8 mouse cellular contexts compared by ENCODE assay signal in genomic region chr1:23255925-23256629, GRCm38 (mm10).
DNase-seq lines count a peak whose midpoint lies in the region; ATAC-seq and TF ChIP-seq lines count a peak whose summit lies in the region.

No protein-coding gene starts in this region.

- TF ChIP-seq CTCF in intestine, postnatal 0 days (IDR thresholded peaks at IDR 0.05; ENCODE audit: low read depth): no peak

- under 1% methylated on average over 54 of the region's 80 CpGs for whole genome bisulfite sequencing in embryonic facial prominence, embryonic 12.5 days
- 1% methylated on average over 53 of the region's 80 CpGs for WGBS in intestine, postnatal 0 days
- under 1% methylated on average over 71 of the region's 80 CpGs for WGBS in midbrain, embryonic 11.5 days

- H3K27me3 ChIP-seq in embryonic facial prominence, embryonic 12.5 days: no peaks in the 10 kb centered on the region
- no peaks in the 10 kb centered on the region for H3K27me3 ChIP-seq in intestine, postnatal 0 days (replicated peaks; ENCODE audit: control insufficient read depth, insufficient read depth, low read length)
- no peaks in the 10 kb centered on the region for H3K27me3 ChIP-seq in midbrain, embryonic 11.5 days (ENCODE audit: control insufficient read depth, insufficient read depth, low read length)

- peak; percentile 96 to 99 for DNase-seq in adrenal gland, postnatal 36 days
- DNase-seq in left cerebral cortex, postnatal 36 days (ENCODE audit: low spot score in 2 of 2): peak; percentile 93 to 96
- DNase-seq in midbrain, embryonic 11.5 days (ENCODE audit: low spot score, missing footprints): peak; percentile 99
- peak; percentile 97 for DNase-seq in right cerebral cortex, postnatal 4 days
- DNase-seq in yolk sac, embryonic 10.5 days (ENCODE audit: low spot score): peak; percentile 95

- no peaks in the 10 kb centered on the region for H3K9me3 ChIP-seq in embryonic facial prominence, embryonic 12.5 days
- no peaks in the 10 kb centered on the region for H3K9me3 ChIP-seq in intestine, postnatal 0 days (ENCODE audit: control insufficient read depth)
- H3K9me3 ChIP-seq in midbrain, embryonic 11.5 days (ENCODE audit: control insufficient read depth, low read length): no peaks in the 10 kb centered on the region

- peak; percentile 99 for ATAC-seq in embryonic facial prominence, embryonic 12.5 days (ENCODE audit: insufficient number of reproducible peaks, insufficient read depth, low FRiP score, low TSS enrichment)
- peak; percentile 98 for ATAC-seq in granulocyte monocyte progenitor cell, adult 5-6 weeks (replicated peaks; ENCODE audit: poor library complexity, severe bottlenecking)
- peak; percentile 99 for ATAC-seq in intestine, postnatal 0 days
- peak; percentile 98 for ATAC-seq in midbrain, embryonic 11.5 days (ENCODE audit: low FRiP score)

- H3K9ac ChIP-seq in embryonic facial prominence, embryonic 12.5 days: peak overlapping the region; percentile 81
- peak overlapping the region; percentile 85 for H3K9ac ChIP-seq in intestine, postnatal 0 days (ENCODE audit: low read depth, low read length)
- peak overlapping the region; percentile 83 for H3K9ac ChIP-seq in midbrain, embryonic 11.5 days (ENCODE audit: low read length)

- H3K36me3 ChIP-seq in embryonic facial prominence, embryonic 12.5 days: no peaks in the 10 kb centered on the region
- H3K36me3 ChIP-seq in intestine, postnatal 0 days (ENCODE audit: control insufficient read depth, insufficient read depth): no peaks in the 10 kb centered on the region
- H3K36me3 ChIP-seq in midbrain, embryonic 11.5 days (ENCODE audit: control insufficient read depth, insufficient read depth, low read length): no peaks in the 10 kb centered on the region

- H3K4me2 ChIP-seq in embryonic facial prominence, embryonic 12.5 days (replicated peaks): peak overlapping the region; percentile 59
- H3K4me2 ChIP-seq in intestine, postnatal 0 days (replicated peaks; ENCODE audit: low read depth): peak overlapping the region; percentile 71
- H3K4me2 ChIP-seq in midbrain, embryonic 11.5 days: peak overlapping the region; percentile 60

- peak overlapping the region; percentile 90 for H3K27ac ChIP-seq in embryonic facial prominence, embryonic 12.5 days
- peak overlapping the region; percentile 95 for H3K27ac ChIP-seq in intestine, postnatal 0 days (ENCODE audit: low read depth, low read length)
- H3K27ac ChIP-seq in midbrain, embryonic 11.5 days (ENCODE audit: low read depth, low read length): peak overlapping the region; percentile 90

- no peaks in the 10 kb centered on the region for H3K4me1 ChIP-seq in embryonic facial prominence, embryonic 12.5 days
- no peaks in the 10 kb centered on the region for H3K4me1 ChIP-seq in intestine, postnatal 0 days (replicated peaks; ENCODE audit: control insufficient read depth, insufficient read depth, low read length)
- H3K4me1 ChIP-seq in midbrain, embryonic 11.5 days (ENCODE audit: control insufficient read depth, insufficient read depth, low read length): peaks cover 2% of the 10 kb centered on the region; the same call in 1 of the 2 replicates

- intact Hi-C loops in left cerebral cortex, postnatal 36 days (cut with DNase I): loop anchor here (5.0 to 10.0 kb wide), 2 partner anchors 126 to 451 kb away; partner anchors contain the start of gene Rims1

- peak overlapping the region; percentile 67 for H3K4me3 ChIP-seq in embryonic facial prominence, embryonic 12.5 days
- peak overlapping the region; percentile 72 for H3K4me3 ChIP-seq in intestine, postnatal 0 days (ENCODE audit: low read depth, low read length)
- H3K4me3 ChIP-seq in midbrain, embryonic 11.5 days (ENCODE audit: low read depth, low read length): peak overlapping the region; percentile 76

Comparison
In these comparisons a context has a peak if more than half of its experiments do, and no peak if none do; other contexts are left out.
1. Peak in every context shown above with its lines: DNase-seq, ATAC-seq, H3K4me3 ChIP-seq and H3K27ac ChIP-seq.